ENCODE assay signal across 8 mouse cellular contexts in genomic region chr11:95666529-95667149, GRCm38 (mm10). TPM values are rescaled to one million over a fixed set of nuclear protein-coding genes. Genes with fewer than 3 reads are reported as not detected.
DNase-seq lines count a peak whose midpoint lies in the region; ATAC-seq and TF ChIP-seq lines count a peak whose summit lies in the region.

Gene Phb, plus strand, starts transcription at chr11:95666957.

- H3K9me3 ChIP-seq in megakaryocyte, embryonic 14.5 days: peaks cover 6% of the 10 kb centered on the region

- peaks cover 5% of the 10 kb centered on the region for H3K27me3 ChIP-seq in megakaryocyte, embryonic 14.5 days (replicated peaks)

- H3K4me3 ChIP-seq in cortical plate, adult 2 months (ENCODE audit: insufficient read depth, low read length): peak within 1 kb of the TSS; percentile 95
- H3K4me3 ChIP-seq in megakaryocyte, embryonic 14.5 days (replicated peaks): peak within 1 kb of the TSS; percentile 99

- peaks cover 31% of the 10 kb centered on the region for H3K36me3 ChIP-seq in megakaryocyte, embryonic 14.5 days (replicated peaks; ENCODE audit: low read length)

- TF ChIP-seq POLR2A in cortical plate, adult 2 months (IDR thresholded peaks at IDR 0.05; ENCODE audit: extremely low read depth, insufficient read depth, low read length): peak; percentile 86

- no peak within 1 kb of the TSS for H3K27ac ChIP-seq in cortical plate, adult 2 months (ENCODE audit: insufficient read depth, low read length)

- H3K4me1 ChIP-seq in cortical plate, adult 2 months (ENCODE audit: control insufficient read depth, insufficient read depth, low read length): peaks cover 4% of the 10 kb centered on the region
- H3K4me1 ChIP-seq in megakaryocyte, embryonic 14.5 days: peaks cover 26% of the 10 kb centered on the region

- ATAC-seq in activated CD4-positive, CD25-positive, alpha-beta regulatory T cell, adult 4 months: peak; percentile 94

- peak; percentile 89 to 93 for DNase-seq in gastrocnemius, adult 8-10 months (ENCODE audit: low spot score in 2 of 2)
- DNase-seq in hindlimb bud, embryonic 11.5 days (ENCODE audit: extremely low spot score, low read depth, low spot score): peak; percentile 99
- peak; percentile 79 to 98 for DNase-seq in left cerebral cortex, adult 8-10 months (ENCODE audit: low spot score in 2 of 2)
- DNase-seq in right cerebral cortex, postnatal 10 days (ENCODE audit: low spot score in 2 of 2): peak; percentile 97 to 99
- DNase-seq in urinary bladder, postnatal 25 days (ENCODE audit: low spot score): peak; percentile 78

- TF ChIP-seq CTCF in cortical plate, adult 2 months (IDR thresholded peaks at IDR 0.05; ENCODE audit: extremely low read depth, insufficient read depth, low read length): no peak

RNA-seq across cellular contexts. Expression of gene Phb, which starts in this region (rescaled TPM):
- polyA plus RNA-seq in activated CD4-positive, CD25-positive, alpha-beta regulatory T cell, adult 4 months (2017; shearing (Covaris generic)): 100 to 1,000 TPM; 131 to 144 TPM
- polyA plus RNA-seq in cortical plate, adult 2 months (2012; rRNA removed): 128 and 129 TPM in 2 replicates
- 100 to 1,000 TPM; 142 to 193 (median 171) TPM for total RNA-seq in gastrocnemius, adult 8-10 months (2022)
- total RNA-seq in left cerebral cortex, adult 8-10 months (2022): 100 to 1,000 TPM in 2 of 4 experiments, 10 to 100 TPM in 2; 83.8 to 107 (median 94.7) TPM
- polyA plus RNA-seq in megakaryocyte, embryonic 14.5 days (2012; ENCODE audit: insufficient read depth, low replicate concordance): 17.5 and 20.8 TPM in 2 replicates
